Mouse (Mus musculus): ENCODE results near the gene Itgb1.

DNA sequence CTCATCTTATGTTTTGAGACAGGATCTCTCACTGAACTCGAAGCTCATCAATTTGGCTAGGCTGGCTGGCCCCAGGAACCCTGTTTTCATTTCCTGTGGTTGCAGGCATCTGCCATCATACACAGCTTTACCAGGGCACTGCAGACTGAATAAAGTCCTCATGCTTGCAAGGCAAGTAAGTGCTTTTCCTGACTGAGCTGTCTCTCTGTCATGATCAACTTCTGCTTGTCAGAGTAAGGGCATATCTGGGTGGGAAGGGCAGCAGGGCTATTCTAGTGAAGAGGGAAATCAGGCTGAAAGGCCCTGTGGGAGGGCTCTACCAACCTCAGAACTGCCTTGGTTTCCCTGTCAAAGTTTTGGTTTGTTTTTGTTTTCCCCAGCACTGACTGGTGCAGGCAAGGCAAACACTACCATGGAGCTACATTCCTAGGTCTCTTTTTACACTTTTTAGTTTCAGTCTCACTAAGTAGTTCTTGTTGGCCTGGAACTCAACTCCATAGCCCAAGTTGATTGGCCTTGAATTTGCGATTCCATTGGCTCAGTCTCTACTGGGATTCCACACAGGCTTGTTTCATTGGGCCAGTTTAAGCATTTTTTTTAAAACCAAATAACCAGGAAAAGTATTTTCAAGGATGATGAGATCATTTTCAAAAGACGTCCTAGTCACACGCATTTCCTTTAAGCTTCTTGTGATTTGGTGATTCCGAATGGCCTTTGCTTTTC is 31.7 kb upstream of the Itgb1 start:
- TF ChIP-seq CTCF (IDR thresholded peaks at IDR 0.05; ENCODE audit: low read depth, low read length): no peak
- TF ChIP-seq POLR2A (IDR thresholded peaks at IDR 0.05; ENCODE audit: borderline replicate concordance, low read depth, low read length): no peak

All from bone marrow macrophage, adult 2 months (primary cell).